Mouse (Mus musculus): ENCODE measurements around the gene Rufy3. TPM values are rescaled to one million over a fixed set of nuclear protein-coding genes. Genes with fewer than 3 reads are reported as not detected.

The Rufy3 gene
- polyA plus RNA-seq (2014; fragmentation: Nextera tagmentation; extraction: Ambion mirVana): 15.6 and 16.5 TPM in 2 replicates

GRCm38 (mm10) chr5:88564501-88565147, at the start of gene Rufy3:
Gene Rufy3 (plus strand): TSS chr5:88565040.
- H3K9ac ChIP-seq (ENCODE audit: low read length): peak within 1 kb of the TSS; percentile 87
- H3K27ac ChIP-seq (replicated peaks in 1 of 2; ENCODE audit: control insufficient read depth in 1 of 2, insufficient read depth in 1 of 2, low read depth in 2 of 2, low read length in 2 of 2): peak within 1 kb of the TSS; percentile 85 to 94
- ATAC-seq (ENCODE audit: insufficient number of reproducible peaks, insufficient read depth, low FRiP score, low read depth): peak; percentile 88
- no peaks in the 10 kb centered on the region for H3K9me3 ChIP-seq (ENCODE audit: control insufficient read depth, low read length)
- H3K4me1 ChIP-seq (ENCODE audit: control insufficient read depth in 2 of 2, insufficient read depth in 2 of 2, low read length in 2 of 2): peaks cover 0 to 12% of the 10 kb centered on the region in 2 experiments; a peak in 2 of 4 replicates
- WGBS: 1% methylated on average over 46 of the region's 71 CpGs
- no peaks in the 10 kb centered on the region for H3K27me3 ChIP-seq (ENCODE audit: control insufficient read depth, insufficient read depth, low read length)
- 0 out of 2 replicates have a peak, but pooled peaks cover 8% of the 10 kb centered on the region for H3K36me3 ChIP-seq (ENCODE audit: control insufficient read depth, insufficient read depth, low read length)
- peak within 1 kb of the TSS; percentile 84 for H3K4me2 ChIP-seq (ENCODE audit: low read length)
- H3K4me3 ChIP-seq (ENCODE audit: control insufficient read depth in 1 of 2, insufficient read depth in 1 of 2, low read depth in 1 of 2, low read length in 2 of 2): peak within 1 kb of the TSS; percentile 67 to 92

GRCm38 (mm10) chr5:88519232-88519631, 45.6 kb upstream of the Rufy3 start:
- Histone ChIP-seq H3K4me1 (ENCODE audit: control insufficient read depth in 2 of 2, insufficient read depth in 2 of 2, low read length in 2 of 2) (no peaks in the 10 kb centered on the region), H3K36me3 (ENCODE audit: control insufficient read depth, insufficient read depth, low read length) (no peaks in the 10 kb centered on the region), H3K9ac (ENCODE audit: low read length) (no peak overlapping the region), H3K27ac (replicated peaks in 1 of 2; ENCODE audit: control insufficient read depth in 1 of 2, insufficient read depth in 1 of 2, low read depth in 2 of 2, low read length in 2 of 2) (no peak overlapping the region), H3K9me3 (ENCODE audit: control insufficient read depth, low read length) (no peaks in the 10 kb centered on the region), H3K4me3 (ENCODE audit: control insufficient read depth in 1 of 2, insufficient read depth in 1 of 2, low read depth in 1 of 2, low read length in 2 of 2) (no peak overlapping the region), H3K4me2 (ENCODE audit: low read length) (no peak overlapping the region), H3K27me3 (ENCODE audit: control insufficient read depth, insufficient read depth, low read length) (no peaks in the 10 kb centered on the region)
- no peak for ATAC-seq (ENCODE audit: insufficient number of reproducible peaks, insufficient read depth, low FRiP score, low read depth)
- 8% methylated on average over 2 of the region's 2 CpGs for WGBS

GRCm38 (mm10) chr5:88527657-88528056, 37.2 kb upstream of the Rufy3 start, which contains the start of gene Jchain:
Gene Jchain (minus strand): TSS chr5:88527891.
- Histone ChIP-seq H3K4me1 (ENCODE audit: control insufficient read depth in 2 of 2, insufficient read depth in 2 of 2, low read length in 2 of 2) (peaks cover 0 to 2% of the 10 kb centered on the region in 2 experiments; a peak in 1 of 4 replicates), H3K9me3 (ENCODE audit: control insufficient read depth, low read length) (no peaks in the 10 kb centered on the region), H3K27me3 (ENCODE audit: control insufficient read depth, insufficient read depth, low read length) (no peaks in the 10 kb centered on the region), H3K4me2 (ENCODE audit: low read length) (no peak within 1 kb of the TSS), H3K4me3 (ENCODE audit: control insufficient read depth in 1 of 2, insufficient read depth in 1 of 2, low read depth in 1 of 2, low read length in 2 of 2) (no peak within 1 kb of the TSS), H3K36me3 (ENCODE audit: control insufficient read depth, insufficient read depth, low read length) (no peaks in the 10 kb centered on the region), H3K9ac (ENCODE audit: low read length) (no peak within 1 kb of the TSS), H3K27ac (replicated peaks in 1 of 2; ENCODE audit: control insufficient read depth in 1 of 2, insufficient read depth in 1 of 2, low read depth in 2 of 2, low read length in 2 of 2) (no peak within 1 kb of the TSS)
- no peak for ATAC-seq (ENCODE audit: insufficient number of reproducible peaks, insufficient read depth, low FRiP score, low read depth)
- WGBS: 80% methylated on average over 3 of the region's 3 CpGs

- Histone ChIP-seq H3K9ac (ENCODE audit: low read length) (no peak overlapping the region), H3K27ac (replicated peaks in 1 of 2; ENCODE audit: control insufficient read depth in 1 of 2, insufficient read depth in 1 of 2, low read depth in 2 of 2, low read length in 2 of 2) (0 out of 4 replicates have a peak overlapping the region, but pooled peaks of 1 of the 2 experiments have one; percentile 14)
- ATAC-seq (ENCODE audit: insufficient number of reproducible peaks, insufficient read depth, low FRiP score, low read depth): no peak
Observed at GRCm38 (mm10) chr5:88530908-88531307, 33.9 kb upstream of the Rufy3 start.

GRCm38 (mm10) chr5:88534697-88535096, 30.1 kb upstream of the Rufy3 start:
- Histone ChIP-seq H3K4me1 (ENCODE audit: control insufficient read depth in 2 of 2, insufficient read depth in 2 of 2, low read length in 2 of 2) (peaks cover 0 to 8% of the 10 kb centered on the region in 2 experiments; a peak in 1 of 4 replicates), H3K9me3 (ENCODE audit: control insufficient read depth, low read length) (no peaks in the 10 kb centered on the region), H3K4me3 (ENCODE audit: control insufficient read depth in 1 of 2, insufficient read depth in 1 of 2, low read depth in 1 of 2, low read length in 2 of 2) (no peak overlapping the region), H3K4me2 (ENCODE audit: low read length) (no peak overlapping the region), H3K27ac (replicated peaks in 1 of 2; ENCODE audit: control insufficient read depth in 1 of 2, insufficient read depth in 1 of 2, low read depth in 2 of 2, low read length in 2 of 2) (no peak overlapping the region), H3K9ac (ENCODE audit: low read length) (no peak overlapping the region), H3K27me3 (ENCODE audit: control insufficient read depth, insufficient read depth, low read length) (no peaks in the 10 kb centered on the region), H3K36me3 (ENCODE audit: control insufficient read depth, insufficient read depth, low read length) (no peaks in the 10 kb centered on the region)
- ATAC-seq (ENCODE audit: insufficient number of reproducible peaks, insufficient read depth, low FRiP score, low read depth): no peak
- WGBS: 77% methylated on average over 3 of the region's 3 CpGs

More at GRCm38 (mm10) chr5:88530908-88531307, 33.9 kb upstream of the Rufy3 start:
- Histone ChIP-seq H3K36me3 (ENCODE audit: control insufficient read depth, insufficient read depth, low read length) (no peaks in the 10 kb centered on the region), H3K4me3 (ENCODE audit: control insufficient read depth in 1 of 2, insufficient read depth in 1 of 2, low read depth in 1 of 2, low read length in 2 of 2) (no peak overlapping the region), H3K4me2 (ENCODE audit: low read length) (no peak overlapping the region), H3K9me3 (ENCODE audit: control insufficient read depth, low read length) (no peaks in the 10 kb centered on the region), H3K27me3 (ENCODE audit: control insufficient read depth, insufficient read depth, low read length) (no peaks in the 10 kb centered on the region), H3K4me1 (ENCODE audit: control insufficient read depth in 2 of 2, insufficient read depth in 2 of 2, low read length in 2 of 2) (peaks cover 0 to 8% of the 10 kb centered on the region in 2 experiments; a peak in 1 of 4 replicates)
- 48% methylated on average over 1 of the region's 1 CpGs for WGBS

- H3K36me3 ChIP-seq (ENCODE audit: control insufficient read depth, insufficient read depth, low read length): no peaks in the 10 kb centered on the region
- H3K4me1 ChIP-seq (ENCODE audit: control insufficient read depth in 2 of 2, insufficient read depth in 2 of 2, low read length in 2 of 2): no peaks in the 10 kb centered on the region
- H3K27ac ChIP-seq (replicated peaks in 1 of 2; ENCODE audit: control insufficient read depth in 1 of 2, insufficient read depth in 1 of 2, low read depth in 2 of 2, low read length in 2 of 2): no peak overlapping the region
- H3K27me3 ChIP-seq (ENCODE audit: control insufficient read depth, insufficient read depth, low read length): no peaks in the 10 kb centered on the region
- H3K4me3 ChIP-seq (ENCODE audit: control insufficient read depth in 1 of 2, insufficient read depth in 1 of 2, low read depth in 1 of 2, low read length in 2 of 2): no peak overlapping the region
- H3K9ac ChIP-seq (ENCODE audit: low read length): no peak overlapping the region
- no peak for ATAC-seq (ENCODE audit: insufficient number of reproducible peaks, insufficient read depth, low FRiP score, low read depth)
- no peak overlapping the region for H3K4me2 ChIP-seq (ENCODE audit: low read length)
- no peaks in the 10 kb centered on the region for H3K9me3 ChIP-seq (ENCODE audit: control insufficient read depth, low read length)
Observed at GRCm38 (mm10) chr5:88540845-88541244, 24.0 kb upstream of the Rufy3 start.

- no peaks in the 10 kb centered on the region for H3K4me1 ChIP-seq (ENCODE audit: control insufficient read depth in 2 of 2, insufficient read depth in 2 of 2, low read length in 2 of 2)
- no peaks in the 10 kb centered on the region for H3K27me3 ChIP-seq (ENCODE audit: control insufficient read depth, insufficient read depth, low read length)
- no peak overlapping the region for H3K4me2 ChIP-seq (ENCODE audit: low read length)
- no peaks in the 10 kb centered on the region for H3K36me3 ChIP-seq (ENCODE audit: control insufficient read depth, insufficient read depth, low read length)
- no peak overlapping the region for H3K27ac ChIP-seq (replicated peaks in 1 of 2; ENCODE audit: control insufficient read depth in 1 of 2, insufficient read depth in 1 of 2, low read depth in 2 of 2, low read length in 2 of 2)
- H3K4me3 ChIP-seq (ENCODE audit: control insufficient read depth in 1 of 2, insufficient read depth in 1 of 2, low read depth in 1 of 2, low read length in 2 of 2): no peak overlapping the region
- no peak overlapping the region for H3K9ac ChIP-seq (ENCODE audit: low read length)
- no peaks in the 10 kb centered on the region for H3K9me3 ChIP-seq (ENCODE audit: control insufficient read depth, low read length)
- WGBS: 55% methylated on average over 5 of the region's 5 CpGs
- peak; percentile 64; the same call in 1 of the 2 replicates for ATAC-seq (ENCODE audit: insufficient number of reproducible peaks, insufficient read depth, low FRiP score, low read depth)
Observed at GRCm38 (mm10) chr5:88542651-88543282, 22.1 kb upstream of the Rufy3 start.

All from heart, embryonic 14.5 days (tissue).